Mouse (Mus musculus): ENCODE results near the gene Osbpl9. TPM values are rescaled to one million over a fixed set of nuclear protein-coding genes. Genes with fewer than 3 reads are reported as not detected.

Gene Osbpl9
- polyA plus RNA-seq, 1 experiment from 2014 or later, result 59.6 TPM

DNA sequence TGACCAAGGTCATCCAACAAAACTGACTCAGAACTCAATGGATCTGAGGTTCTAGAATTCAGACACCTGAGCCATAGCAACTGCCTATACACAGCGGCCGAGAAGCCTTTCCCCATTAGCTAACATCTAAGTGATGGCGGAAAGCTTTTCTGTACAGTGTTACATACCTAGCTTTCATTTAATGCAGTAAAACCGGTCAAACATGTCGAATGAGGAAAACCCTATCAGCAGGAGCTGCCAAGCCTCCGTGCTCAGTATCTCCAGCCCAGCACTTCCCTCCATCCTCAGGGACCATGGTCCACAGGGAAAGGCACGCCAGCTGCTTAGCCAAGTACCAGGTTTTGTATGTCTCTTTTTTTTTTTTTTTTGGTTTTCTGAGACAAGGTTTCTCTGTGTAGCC is 123.1 kb downstream of the Osbpl9 start:
- Histone ChIP-seq H3K27me3 (ENCODE audit: poor library complexity, severe bottlenecking) (no peaks in the 10 kb centered on the region), H3K27ac (no peak overlapping the region), H3K4me3 (no peak overlapping the region), H3K36me3 (replicated peaks) (peaks cover 43% of the 10 kb centered on the region), H3K9me3 (no peaks in the 10 kb centered on the region), H3K4me1 (peaks cover 2% of the 10 kb centered on the region)
- no peak for DNase-seq (ENCODE audit: extremely low spot score, low spot score)
- WGBS, result 92% methylated on average over 7 of the region's 7 CpGs

GRCm38 (mm10) chr4:109073296-109073695 is 128.8 kb downstream of the Osbpl9 start:
- Histone ChIP-seq H3K36me3 (replicated peaks) (peaks cover 37% of the 10 kb centered on the region), H3K27me3 (ENCODE audit: poor library complexity, severe bottlenecking) (no peaks in the 10 kb centered on the region), H3K4me3 (no peak overlapping the region), H3K27ac (no peak overlapping the region), H3K9me3 (no peaks in the 10 kb centered on the region), H3K4me1 (no peaks in the 10 kb centered on the region; the same call in 1 of the 2 replicates)
- DNase-seq (ENCODE audit: extremely low spot score, low spot score), result no peak
- 84% methylated on average over 3 of the region's 3 CpGs for WGBS

- Histone ChIP-seq H3K4me1 (no peaks in the 10 kb centered on the region; the same call in 1 of the 2 replicates), H3K27me3 (ENCODE audit: poor library complexity, severe bottlenecking) (no peaks in the 10 kb centered on the region), H3K9me3 (no peaks in the 10 kb centered on the region), H3K36me3 (replicated peaks) (peaks cover 37% of the 10 kb centered on the region), H3K27ac (no peak overlapping the region), H3K4me3 (no peak overlapping the region)
- no peak for DNase-seq (ENCODE audit: extremely low spot score, low spot score)
- WGBS, result 94% methylated on average over 6 of the region's 6 CpGs
Measured at GRCm38 (mm10) chr4:109072891-109073290, 129.2 kb downstream of the Osbpl9 start.

GRCm38 (mm10) chr4:109065714-109066113 is 136.4 kb downstream of the Osbpl9 start:
- Histone ChIP-seq H3K27me3 (ENCODE audit: poor library complexity, severe bottlenecking) (no peaks in the 10 kb centered on the region), H3K4me1 (no peaks in the 10 kb centered on the region), H3K36me3 (replicated peaks) (peaks cover 86% of the 10 kb centered on the region), H3K27ac (no peak overlapping the region), H3K4me3 (no peak overlapping the region), H3K9me3 (no peaks in the 10 kb centered on the region)
- no peak for DNase-seq (ENCODE audit: extremely low spot score, low spot score)
- WGBS, result 92% methylated on average over 5 of the region's 5 CpGs

- no peak overlapping the region for H3K27ac ChIP-seq
- WGBS, result 91% methylated on average over 6 of the region's 6 CpGs
- no peaks in the 10 kb centered on the region for H3K4me1 ChIP-seq
- no peaks in the 10 kb centered on the region for H3K27me3 ChIP-seq (ENCODE audit: poor library complexity, severe bottlenecking)
- no peak for DNase-seq (ENCODE audit: extremely low spot score, low spot score)
- H3K4me3 ChIP-seq, result no peak overlapping the region
- no peaks in the 10 kb centered on the region for H3K9me3 ChIP-seq
- H3K36me3 ChIP-seq (replicated peaks), result peaks cover 88% of the 10 kb centered on the region
Measured at GRCm38 (mm10) chr4:109064941-109065340, 137.1 kb downstream of the Osbpl9 start.

GRCm38 (mm10) chr4:109059255-109059821 is 142.7 kb downstream of the Osbpl9 start:
- H3K27ac ChIP-seq, result no peak overlapping the region
- H3K9me3 ChIP-seq, result no peaks in the 10 kb centered on the region
- H3K27me3 ChIP-seq (ENCODE audit: poor library complexity, severe bottlenecking), result no peaks in the 10 kb centered on the region
- H3K36me3 ChIP-seq (replicated peaks), result peaks cover 97% of the 10 kb centered on the region
- 95% methylated on average over 4 of the region's 4 CpGs for whole genome bisulfite sequencing
- no peak overlapping the region for H3K4me3 ChIP-seq
- DNase-seq (ENCODE audit: extremely low spot score, low spot score), result no peak
- H3K4me1 ChIP-seq, result no peaks in the 10 kb centered on the region

DNA sequence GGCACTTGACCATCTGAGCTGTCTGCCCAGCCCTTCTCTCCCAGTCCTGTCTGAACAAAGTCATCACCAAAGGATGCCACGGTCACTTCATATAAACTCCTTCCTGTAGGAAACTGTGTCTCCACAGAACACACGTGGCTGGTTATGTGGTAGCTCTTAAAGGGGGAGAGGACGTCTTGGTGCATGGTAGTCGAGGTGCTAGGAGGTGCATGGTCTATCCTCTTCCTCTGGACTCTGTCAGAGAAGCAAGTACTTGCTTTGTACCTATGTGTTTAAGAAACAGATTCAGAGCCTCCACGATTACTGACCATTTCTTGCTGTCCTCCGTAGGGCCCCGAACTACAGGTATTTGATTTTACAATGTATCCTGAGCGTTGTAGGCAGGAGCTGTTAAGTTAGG is 144.4 kb downstream of the Osbpl9 start:
- H3K36me3 ChIP-seq (replicated peaks), result peaks cover 95% of the 10 kb centered on the region
- H3K4me1 ChIP-seq, result no peaks in the 10 kb centered on the region
- H3K9me3 ChIP-seq, result no peaks in the 10 kb centered on the region
- no peak overlapping the region for H3K27ac ChIP-seq
- no peaks in the 10 kb centered on the region for H3K27me3 ChIP-seq (ENCODE audit: poor library complexity, severe bottlenecking)
- no peak overlapping the region for H3K4me3 ChIP-seq
- DNase-seq (ENCODE audit: extremely low spot score, low spot score), result no peak
- 94% methylated on average over 8 of the region's 8 CpGs for whole genome bisulfite sequencing

- H3K36me3 ChIP-seq (replicated peaks), result peaks cover 95% of the 10 kb centered on the region
Measured at GRCm38 (mm10) chr4:109056351-109056750, 145.7 kb downstream of the Osbpl9 start.

GRCm38 (mm10) chr4:109054003-109054402 is 148.1 kb downstream of the Osbpl9 start:
- no peaks in the 10 kb centered on the region for H3K9me3 ChIP-seq
- no peaks in the 10 kb centered on the region for H3K27me3 ChIP-seq (ENCODE audit: poor library complexity, severe bottlenecking)
- WGBS, result 85% methylated on average over 9 of the region's 9 CpGs
- H3K4me3 ChIP-seq, result no peak overlapping the region
- H3K27ac ChIP-seq, result no peak overlapping the region
- no peak for DNase-seq (ENCODE audit: extremely low spot score, low spot score)
- peaks cover 95% of the 10 kb centered on the region for H3K36me3 ChIP-seq (replicated peaks)
- no peaks in the 10 kb centered on the region for H3K4me1 ChIP-seq

More at GRCm38 (mm10) chr4:109056351-109056750, 145.7 kb downstream of the Osbpl9 start:
- Histone ChIP-seq H3K27ac (no peak overlapping the region), H3K4me3 (no peak overlapping the region), H3K4me1 (no peaks in the 10 kb centered on the region), H3K9me3 (no peaks in the 10 kb centered on the region), H3K27me3 (ENCODE audit: poor library complexity, severe bottlenecking) (no peaks in the 10 kb centered on the region)
- WGBS, result 87% methylated on average over 7 of the region's 7 CpGs
- no peak for DNase-seq (ENCODE audit: extremely low spot score, low spot score)

- DNase-seq (ENCODE audit: extremely low spot score, low spot score), result no peak
- Histone ChIP-seq H3K27me3 (ENCODE audit: poor library complexity, severe bottlenecking) (no peaks in the 10 kb centered on the region), H3K36me3 (replicated peaks) (peaks cover 95% of the 10 kb centered on the region), H3K9me3 (no peaks in the 10 kb centered on the region), H3K4me1 (no peaks in the 10 kb centered on the region), H3K27ac (no peak overlapping the region), H3K4me3 (no peak overlapping the region)
- 94% methylated on average over 1 of the region's 1 CpGs for WGBS
Measured at GRCm38 (mm10) chr4:109052282-109052681, 149.8 kb downstream of the Osbpl9 start.

DNA sequence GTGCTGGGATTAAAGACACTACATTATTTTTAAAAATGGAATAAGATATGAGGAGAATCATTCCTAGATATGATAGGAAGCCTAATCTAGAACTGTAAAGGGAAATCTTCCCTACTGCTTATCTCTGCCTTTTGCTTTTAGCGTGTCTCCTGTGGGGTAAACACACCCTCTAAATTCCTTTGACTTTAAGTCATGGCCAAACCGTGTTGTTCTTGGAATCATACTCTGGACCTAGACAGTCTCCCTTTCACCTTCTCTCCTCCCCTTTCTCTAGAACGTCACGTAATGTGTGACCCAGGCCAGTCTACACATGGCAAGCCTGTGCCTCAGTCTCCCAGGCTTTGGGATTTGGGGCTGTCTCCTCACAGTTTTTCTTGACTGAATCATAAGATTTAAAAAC is 153.8 kb downstream of the Osbpl9 start:
- no peak for DNase-seq (ENCODE audit: extremely low spot score, low spot score)
- Histone ChIP-seq H3K27me3 (ENCODE audit: poor library complexity, severe bottlenecking) (no peaks in the 10 kb centered on the region), H3K9me3 (no peaks in the 10 kb centered on the region), H3K36me3 (replicated peaks) (peaks cover 94% of the 10 kb centered on the region), H3K4me3 (no peak overlapping the region), H3K4me1 (no peaks in the 10 kb centered on the region), H3K27ac (no peak overlapping the region)
- 92% methylated on average over 4 of the region's 4 CpGs for WGBS

DNA sequence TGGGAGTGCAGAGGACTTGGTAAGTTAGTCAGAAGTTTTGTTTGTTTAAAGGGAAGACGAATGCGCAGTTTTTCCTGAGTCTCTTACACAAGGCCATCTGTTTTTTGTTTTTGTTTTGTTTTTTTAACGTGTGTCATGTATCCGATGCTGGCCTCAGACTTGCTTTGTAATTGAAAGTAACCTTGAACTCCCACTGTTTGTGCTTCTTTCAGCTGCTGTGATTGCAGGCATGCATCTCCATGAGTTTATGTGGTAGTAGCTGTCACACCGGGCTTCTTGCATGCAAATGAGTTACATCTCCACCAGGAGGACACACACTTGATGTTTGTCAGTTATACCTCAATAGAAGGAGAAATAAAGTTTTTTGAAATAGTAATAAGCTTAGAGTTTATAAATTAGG is 158.3 kb downstream of the Osbpl9 start:
- Histone ChIP-seq H3K4me3 (no peak overlapping the region), H3K27ac (no peak overlapping the region), H3K9me3 (no peaks in the 10 kb centered on the region; the same call in 1 of the 2 replicates), H3K36me3 (replicated peaks) (peaks cover 97% of the 10 kb centered on the region), H3K4me1 (no peaks in the 10 kb centered on the region), H3K27me3 (ENCODE audit: poor library complexity, severe bottlenecking) (no peaks in the 10 kb centered on the region)
- no peak for DNase-seq (ENCODE audit: extremely low spot score, low spot score)
- 92% methylated on average over 5 of the region's 5 CpGs for WGBS

DNA sequence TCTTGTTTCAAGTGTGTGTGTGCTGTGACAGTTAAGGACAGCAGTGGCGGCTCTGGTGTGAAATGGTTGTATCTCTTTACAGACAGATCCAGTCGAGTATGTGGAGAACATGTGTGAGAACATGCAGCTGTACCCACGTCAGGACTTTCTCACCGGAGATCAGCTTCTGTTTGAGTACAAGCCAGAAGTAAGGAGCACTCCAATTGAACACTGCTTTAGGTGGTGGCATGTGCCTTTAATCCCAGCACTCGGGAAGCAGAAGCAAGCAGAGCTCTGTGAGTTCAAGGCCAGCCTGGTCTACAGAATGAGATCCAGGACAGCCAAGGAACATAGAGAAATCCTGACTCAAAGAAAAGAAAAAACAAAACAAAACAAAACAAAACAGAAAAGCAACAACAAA is 158.8 kb downstream of the Osbpl9 start:
- DNase-seq (ENCODE audit: extremely low spot score, low spot score), result no peak
- Histone ChIP-seq H3K27me3 (ENCODE audit: poor library complexity, severe bottlenecking) (no peaks in the 10 kb centered on the region), H3K27ac (no peak overlapping the region), H3K36me3 (replicated peaks) (peaks cover 97% of the 10 kb centered on the region), H3K9me3 (no peaks in the 10 kb centered on the region; the same call in 1 of the 2 replicates), H3K4me1 (no peaks in the 10 kb centered on the region), H3K4me3 (no peak overlapping the region)
- 96% methylated on average over 5 of the region's 5 CpGs for WGBS

DNA sequence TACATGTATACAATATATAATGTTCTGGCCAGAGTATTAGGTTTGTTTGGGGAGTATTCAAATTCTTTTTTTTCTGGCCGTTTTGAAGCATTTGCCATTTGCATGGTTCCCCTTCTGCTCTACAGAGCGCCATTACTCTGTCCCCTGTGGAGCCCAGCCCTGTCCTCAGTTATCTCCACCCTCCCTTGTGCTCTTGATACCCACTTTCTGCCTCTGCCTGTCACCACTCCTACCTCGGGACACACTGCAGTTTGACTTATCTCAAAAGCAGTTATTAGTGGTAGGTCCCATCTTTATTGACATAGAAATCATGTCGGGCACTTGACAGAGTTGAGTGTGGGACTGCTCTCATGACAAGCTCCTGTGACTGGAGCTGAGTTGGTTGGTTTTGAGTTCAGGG is 159.3 kb downstream of the Osbpl9 start:
- H3K9me3 ChIP-seq, result no peaks in the 10 kb centered on the region; the same call in 1 of the 2 replicates
- H3K4me1 ChIP-seq, result no peaks in the 10 kb centered on the region
- no peak for DNase-seq (ENCODE audit: extremely low spot score, low spot score)
- H3K36me3 ChIP-seq (replicated peaks), result peaks cover 97% of the 10 kb centered on the region
- H3K4me3 ChIP-seq, result no peak overlapping the region
- WGBS, result 91% methylated on average over 4 of the region's 4 CpGs
- no peaks in the 10 kb centered on the region for H3K27me3 ChIP-seq (ENCODE audit: poor library complexity, severe bottlenecking)
- no peak overlapping the region for H3K27ac ChIP-seq

Data from forebrain, embryonic 10.5 days (tissue).